Mouse (Mus musculus): ENCODE measurements around the gene Brms1. TPM values are rescaled to one million over a fixed set of nuclear protein-coding genes. Genes with fewer than 3 reads are reported as not detected.
A peak's percentile ranks its signal among the peaks of the same experiment; 100 is the strongest.

Brms1 gene
- polyA plus RNA-seq, 1 experiment from 2014 or later, result 47.5 TPM

- Histone ChIP-seq H3K36me3 (replicated peaks; ENCODE audit: control insufficient read depth, insufficient read depth, low read depth, low read length) (no peaks in the 10 kb centered on the region), H3K4me2 (ENCODE audit: low read depth, low read length) (peak overlapping the region; percentile 97), H3K27me3 (ENCODE audit: control insufficient read depth, insufficient read depth, low read length) (peaks cover 3% of the 10 kb centered on the region), H3K4me3 (ENCODE audit: low read depth, low read length) (no peak overlapping the region), H3K9me3 (replicated peaks; ENCODE audit: control insufficient read depth, low read length) (no peaks in the 10 kb centered on the region), H3K4me1 (ENCODE audit: control insufficient read depth, insufficient read depth, low read length) (peaks cover 20% of the 10 kb centered on the region), H3K27ac (replicated peaks; ENCODE audit: low read depth, low read length) (peak overlapping the region; percentile 97), H3K9ac (replicated peaks; ENCODE audit: low read length) (no peak overlapping the region; the same call in 1 of the 2 replicates)
- ATAC-seq (replicated peaks; ENCODE audit: insufficient number of reproducible peaks, low FRiP score, low TSS enrichment, low read depth) (no peak), DNase-seq (ENCODE audit: low spot score) (no peak)
- WGBS, result 80% methylated on average over 7 of the region's 7 CpGs
Measured at GRCm38 (mm10) chr19:5069978-5070377, 28.8 kb downstream of the Brms1 start.

- Histone ChIP-seq H3K9ac (replicated peaks; ENCODE audit: low read length) (peak overlapping the region; percentile 62), H3K4me1 (ENCODE audit: control insufficient read depth, insufficient read depth, low read length) (peaks cover 20% of the 10 kb centered on the region)
- no peak; the same call in 1 of the 2 replicates for ATAC-seq (replicated peaks; ENCODE audit: insufficient number of reproducible peaks, low FRiP score, low TSS enrichment, low read depth)
Measured at GRCm38 (mm10) chr19:5071077-5071476, 29.9 kb downstream of the Brms1 start.

DNA sequence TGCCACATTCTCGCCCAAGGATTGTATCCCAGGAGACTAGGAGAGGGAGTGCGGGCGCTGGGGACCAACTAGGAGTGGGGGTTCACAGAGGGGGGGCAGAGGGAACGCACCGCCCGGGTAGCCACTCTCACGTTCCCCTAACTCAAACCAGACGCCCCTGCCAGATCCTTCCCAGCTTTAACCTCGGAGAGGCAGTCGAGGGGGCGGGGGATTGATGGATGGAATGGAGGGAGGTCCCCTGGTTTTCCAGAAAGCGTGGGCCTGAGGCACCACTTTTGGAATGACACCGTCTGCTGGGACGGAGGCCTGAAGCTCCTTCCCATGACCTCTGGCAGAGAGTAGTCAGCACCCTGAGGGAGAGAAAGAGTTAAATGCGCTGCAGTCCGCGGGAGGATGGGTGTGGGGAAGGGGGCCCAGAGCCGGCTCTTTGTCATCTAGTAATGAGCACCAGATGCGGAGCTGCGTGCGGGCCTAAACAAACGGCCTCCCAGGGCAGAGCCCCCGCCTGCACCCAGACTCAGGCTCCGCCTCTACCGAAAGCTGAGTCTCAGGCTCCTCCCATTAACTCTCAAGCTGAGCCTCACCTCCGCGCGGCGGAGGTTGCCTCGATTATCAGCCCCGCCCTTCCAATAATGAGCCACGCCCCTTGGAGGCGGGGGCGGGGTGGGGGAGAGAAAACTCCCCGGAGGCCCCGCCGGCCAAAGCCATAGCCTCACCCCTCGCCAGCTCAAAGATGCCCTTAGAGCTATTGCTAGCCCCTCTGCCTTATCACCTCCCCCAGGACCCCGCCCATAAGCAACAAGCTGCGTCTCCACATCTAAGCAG, 30.6 kb downstream of the Brms1 start:
- H3K4me2 ChIP-seq (ENCODE audit: low read depth, low read length), result peak overlapping the region; percentile 97
- under 1% methylated on average over 39 of the region's 40 CpGs for WGBS
- peaks cover 3% of the 10 kb centered on the region for H3K27me3 ChIP-seq (ENCODE audit: control insufficient read depth, insufficient read depth, low read length)

More at GRCm38 (mm10) chr19:5071077-5071476, 29.9 kb downstream of the Brms1 start:
- H3K4me2 ChIP-seq (ENCODE audit: low read depth, low read length), result peak overlapping the region; percentile 97
- no peaks in the 10 kb centered on the region for H3K36me3 ChIP-seq (replicated peaks; ENCODE audit: control insufficient read depth, insufficient read depth, low read depth, low read length)
- H3K27ac ChIP-seq (replicated peaks; ENCODE audit: low read depth, low read length), result peak overlapping the region; percentile 97
- H3K9me3 ChIP-seq (replicated peaks; ENCODE audit: control insufficient read depth, low read length), result no peaks in the 10 kb centered on the region
- H3K4me3 ChIP-seq (ENCODE audit: low read depth, low read length), result peak overlapping the region; percentile 35
- no peak for DNase-seq (ENCODE audit: low spot score)
- peaks cover 3% of the 10 kb centered on the region for H3K27me3 ChIP-seq (ENCODE audit: control insufficient read depth, insufficient read depth, low read length)
- 4% methylated on average over 11 of the region's 11 CpGs for WGBS

GRCm38 (mm10) chr19:5072389-5073019, 31.4 kb downstream of the Brms1 start:
- peak overlapping the region; percentile 97 for H3K4me2 ChIP-seq (ENCODE audit: low read depth, low read length)
- peak overlapping the region; percentile 81 for H3K27ac ChIP-seq (replicated peaks; ENCODE audit: low read depth, low read length)
- ATAC-seq (replicated peaks; ENCODE audit: insufficient number of reproducible peaks, low FRiP score, low TSS enrichment, low read depth), result peak; percentile 7; the same call in 1 of the 2 replicates
- H3K4me1 ChIP-seq (ENCODE audit: control insufficient read depth, insufficient read depth, low read length), result peaks cover 20% of the 10 kb centered on the region
- H3K4me3 ChIP-seq (ENCODE audit: low read depth, low read length), result peak overlapping the region; percentile 35
- WGBS, result 2% methylated on average over 20 of the region's 20 CpGs
- no peaks in the 10 kb centered on the region for H3K36me3 ChIP-seq (replicated peaks; ENCODE audit: control insufficient read depth, insufficient read depth, low read depth, low read length)
- peak; percentile 84 for DNase-seq (ENCODE audit: low spot score)
- H3K9me3 ChIP-seq (replicated peaks; ENCODE audit: control insufficient read depth, low read length), result no peaks in the 10 kb centered on the region
- H3K27me3 ChIP-seq (ENCODE audit: control insufficient read depth, insufficient read depth, low read length), result peaks cover 3% of the 10 kb centered on the region
- H3K9ac ChIP-seq (replicated peaks; ENCODE audit: low read length), result peak overlapping the region; percentile 34; the same call in 1 of the 2 replicates

More for the DNA sequence above, 30.6 kb downstream of the Brms1 start:
- no peaks in the 10 kb centered on the region for H3K9me3 ChIP-seq (replicated peaks; ENCODE audit: control insufficient read depth, low read length)
- H3K4me1 ChIP-seq (ENCODE audit: control insufficient read depth, insufficient read depth, low read length), result peaks cover 20% of the 10 kb centered on the region
- peak overlapping the region; percentile 97 for H3K27ac ChIP-seq (replicated peaks; ENCODE audit: low read depth, low read length)
- H3K9ac ChIP-seq (replicated peaks; ENCODE audit: low read length), result peak overlapping the region; percentile 62
- no peaks in the 10 kb centered on the region for H3K36me3 ChIP-seq (replicated peaks; ENCODE audit: control insufficient read depth, insufficient read depth, low read depth, low read length)
- peak; percentile 80 for ATAC-seq (replicated peaks; ENCODE audit: insufficient number of reproducible peaks, low FRiP score, low TSS enrichment, low read depth)
- H3K4me3 ChIP-seq (ENCODE audit: low read depth, low read length), result peak overlapping the region; percentile 35
- DNase-seq (ENCODE audit: low spot score), result peak; percentile 99

- H3K4me3 ChIP-seq (ENCODE audit: low read depth, low read length), result peak overlapping the region; percentile 35
- H3K27ac ChIP-seq (replicated peaks; ENCODE audit: low read depth, low read length), result peak overlapping the region; percentile 81
Measured at GRCm38 (mm10) chr19:5073028-5073427, 31.9 kb downstream of the Brms1 start.

DNA sequence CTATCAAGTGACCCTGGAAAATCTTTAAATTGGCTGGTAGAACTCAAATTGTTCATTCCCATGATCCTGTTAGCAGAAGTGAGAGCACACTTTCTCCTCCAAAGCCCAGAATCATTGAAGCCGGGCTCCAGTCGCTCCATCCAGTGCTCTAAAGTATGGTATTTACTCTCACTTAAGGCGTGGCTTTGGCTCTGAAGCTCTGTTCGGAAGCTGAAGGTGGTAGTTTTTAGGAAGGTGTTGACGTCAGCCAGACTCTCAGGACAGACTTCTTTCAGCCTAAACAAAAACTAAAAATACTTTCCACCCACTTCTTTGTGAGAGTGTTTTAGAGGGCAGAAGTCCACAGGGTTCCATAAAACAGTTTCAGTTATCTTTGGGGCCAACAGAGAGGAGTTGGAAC, 32.4 kb downstream of the Brms1 start:
- WGBS, result 44% methylated on average over 5 of the region's 5 CpGs
- ATAC-seq (replicated peaks; ENCODE audit: insufficient number of reproducible peaks, low FRiP score, low TSS enrichment, low read depth), result no peak
- Histone ChIP-seq H3K27me3 (ENCODE audit: control insufficient read depth, insufficient read depth, low read length) (peaks cover 3% of the 10 kb centered on the region), H3K4me3 (ENCODE audit: low read depth, low read length) (no peak overlapping the region), H3K27ac (replicated peaks; ENCODE audit: low read depth, low read length) (no peak overlapping the region), H3K4me2 (ENCODE audit: low read depth, low read length) (no peak overlapping the region), H3K9me3 (replicated peaks; ENCODE audit: control insufficient read depth, low read length) (no peaks in the 10 kb centered on the region), H3K9ac (replicated peaks; ENCODE audit: low read length) (no peak overlapping the region), H3K4me1 (ENCODE audit: control insufficient read depth, insufficient read depth, low read length) (peaks cover 16% of the 10 kb centered on the region), H3K36me3 (replicated peaks; ENCODE audit: control insufficient read depth, insufficient read depth, low read depth, low read length) (no peaks in the 10 kb centered on the region)
- no peak for DNase-seq (ENCODE audit: low spot score)

More at GRCm38 (mm10) chr19:5073028-5073427, 31.9 kb downstream of the Brms1 start:
- H3K4me2 ChIP-seq (ENCODE audit: low read depth, low read length), result peak overlapping the region; percentile 97
- ATAC-seq (replicated peaks; ENCODE audit: insufficient number of reproducible peaks, low FRiP score, low TSS enrichment, low read depth), result no peak
- peaks cover 20% of the 10 kb centered on the region for H3K4me1 ChIP-seq (ENCODE audit: control insufficient read depth, insufficient read depth, low read length)
- peaks cover 3% of the 10 kb centered on the region for H3K27me3 ChIP-seq (ENCODE audit: control insufficient read depth, insufficient read depth, low read length)
- H3K9ac ChIP-seq (replicated peaks; ENCODE audit: low read length), result no peak overlapping the region; the same call in 1 of the 2 replicates
- WGBS, result under 1% methylated on average over 15 of the region's 15 CpGs
- no peaks in the 10 kb centered on the region for H3K9me3 ChIP-seq (replicated peaks; ENCODE audit: control insufficient read depth, low read length)
- peak; percentile 93 for DNase-seq (ENCODE audit: low spot score)
- H3K36me3 ChIP-seq (replicated peaks; ENCODE audit: control insufficient read depth, insufficient read depth, low read depth, low read length), result no peaks in the 10 kb centered on the region

- H3K9ac ChIP-seq (replicated peaks; ENCODE audit: low read length), result no peak overlapping the region
- H3K27ac ChIP-seq (replicated peaks; ENCODE audit: low read depth, low read length), result no peak overlapping the region
- no peaks in the 10 kb centered on the region for H3K4me1 ChIP-seq (ENCODE audit: control insufficient read depth, insufficient read depth, low read length)
- no peaks in the 10 kb centered on the region for H3K36me3 ChIP-seq (replicated peaks; ENCODE audit: control insufficient read depth, insufficient read depth, low read depth, low read length)
- no peak for DNase-seq (ENCODE audit: low spot score)
- WGBS, result 93% methylated on average over 1 of the region's 1 CpGs
- H3K9me3 ChIP-seq (replicated peaks; ENCODE audit: control insufficient read depth, low read length), result no peaks in the 10 kb centered on the region
- no peak for ATAC-seq (replicated peaks; ENCODE audit: insufficient number of reproducible peaks, low FRiP score, low TSS enrichment, low read depth)
- no peak overlapping the region for H3K4me2 ChIP-seq (ENCODE audit: low read depth, low read length)
- H3K27me3 ChIP-seq (ENCODE audit: control insufficient read depth, insufficient read depth, low read length), result peaks cover 33% of the 10 kb centered on the region
- no peak overlapping the region for H3K4me3 ChIP-seq (ENCODE audit: low read depth, low read length)
Measured at GRCm38 (mm10) chr19:5079279-5079678, 38.1 kb downstream of the Brms1 start.

- Histone ChIP-seq H3K27me3 (ENCODE audit: control insufficient read depth, insufficient read depth, low read length) (peaks cover 51% of the 10 kb centered on the region), H3K9ac (replicated peaks; ENCODE audit: low read length) (no peak overlapping the region), H3K4me3 (ENCODE audit: low read depth, low read length) (no peak overlapping the region), H3K9me3 (replicated peaks; ENCODE audit: control insufficient read depth, low read length) (no peaks in the 10 kb centered on the region), H3K27ac (replicated peaks; ENCODE audit: low read depth, low read length) (no peak overlapping the region), H3K36me3 (replicated peaks; ENCODE audit: control insufficient read depth, insufficient read depth, low read depth, low read length) (no peaks in the 10 kb centered on the region), H3K4me2 (ENCODE audit: low read depth, low read length) (no peak overlapping the region), H3K4me1 (ENCODE audit: control insufficient read depth, insufficient read depth, low read length) (peaks cover 6% of the 10 kb centered on the region)
- no peak for ATAC-seq (replicated peaks; ENCODE audit: insufficient number of reproducible peaks, low FRiP score, low TSS enrichment, low read depth)
- DNase-seq (ENCODE audit: low spot score), result no peak
- 63% methylated on average over 18 of the region's 18 CpGs for WGBS
Measured at GRCm38 (mm10) chr19:5082005-5082404, 40.9 kb downstream of the Brms1 start.

Data from embryonic facial prominence, embryonic 11.5 days (tissue).